Mouse (Mus musculus): ENCODE data around the gene Qk.

- TF ChIP-seq CTCF (IDR thresholded peaks at IDR 0.05; ENCODE audit: borderline replicate concordance, insufficient read depth, low read length) (no peak), POLR2A (IDR thresholded peaks at IDR 0.05; ENCODE audit: low read depth, low read length) (no peak; the same call in 1 of the 2 replicates)
Observed at GRCm38 (mm10) chr17:10320456-10320790, 769 bp upstream of the Qk start.
